Mouse (Mus musculus) heart, adult 8-10 months (tissue): ENCODE results near the gene Zfp385b. TPM values are rescaled to one million over a fixed set of nuclear protein-coding genes. Genes with fewer than 3 reads are reported as not detected.

ENCODE experiments used
- DNase-seq: peaks from one replicate; pipeline ENCODE4 v3.0.0; 2022; ENCODE audit warnings: low spot score
- total RNA-seq, 4 experiments: library from RNA; stranded (reverse); gene quantifications; 2 replicates each; pipeline ENCODE4 v1.2.4; 2022

The Zfp385b gene
- total RNA-seq, 4 experiments from 2014 or later, result 8.2 to 13.8 (median 12.1) TPM

DNA sequence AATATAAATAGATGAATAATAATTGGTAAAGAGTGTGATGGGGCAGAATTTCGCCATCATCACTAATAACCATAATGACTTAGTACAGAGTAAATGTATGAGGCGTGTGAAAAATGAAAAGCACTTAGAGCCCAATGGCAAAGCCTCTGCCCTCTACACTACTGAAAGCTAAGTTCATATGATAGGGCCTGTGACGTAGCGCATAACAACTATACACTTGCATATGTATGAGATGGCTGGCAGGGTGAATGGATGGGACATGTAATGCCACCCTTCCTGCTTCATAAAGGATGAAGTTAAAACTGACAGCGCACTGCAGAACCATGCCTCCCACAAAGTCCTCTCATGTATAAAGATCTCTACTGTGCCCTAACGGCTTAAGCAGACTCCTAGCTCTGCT, 226.9 kb downstream of the Zfp385b start:
- DNase-seq, result no peak

DNA sequence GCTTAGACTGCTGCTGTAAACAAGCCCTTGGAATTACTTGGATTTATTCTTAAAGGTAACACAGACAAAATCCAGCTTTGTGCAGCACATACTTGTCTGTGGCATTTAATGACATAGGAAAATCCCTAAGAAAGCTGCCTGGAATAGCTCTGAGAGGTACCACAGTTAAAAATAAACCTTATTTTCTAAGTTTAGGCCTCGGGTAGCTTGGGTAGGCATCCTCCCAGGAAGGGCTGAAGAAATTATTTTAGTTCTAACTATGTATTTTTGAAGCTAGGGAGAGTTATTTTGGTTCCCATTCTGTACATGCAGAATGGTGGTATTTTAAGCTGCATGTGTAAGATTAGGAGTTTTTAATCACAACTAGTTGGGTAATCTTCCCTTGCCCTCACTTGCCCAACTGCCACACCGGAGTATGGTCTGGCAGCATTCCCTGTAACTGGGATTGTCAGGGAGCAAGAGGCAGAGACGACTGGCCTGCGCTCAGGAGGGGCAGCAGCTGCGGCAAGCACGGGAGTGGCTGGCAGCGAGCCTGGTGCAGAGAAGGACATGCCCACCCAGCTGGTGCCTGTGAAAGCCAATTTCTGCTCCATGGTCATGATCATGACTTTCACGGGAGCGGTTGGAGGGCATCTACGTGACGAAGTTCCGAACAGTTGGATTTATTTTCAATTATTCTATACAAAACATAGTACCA, 230.1 kb downstream of the Zfp385b start:
- peak; percentile 7 for DNase-seq

DNA sequence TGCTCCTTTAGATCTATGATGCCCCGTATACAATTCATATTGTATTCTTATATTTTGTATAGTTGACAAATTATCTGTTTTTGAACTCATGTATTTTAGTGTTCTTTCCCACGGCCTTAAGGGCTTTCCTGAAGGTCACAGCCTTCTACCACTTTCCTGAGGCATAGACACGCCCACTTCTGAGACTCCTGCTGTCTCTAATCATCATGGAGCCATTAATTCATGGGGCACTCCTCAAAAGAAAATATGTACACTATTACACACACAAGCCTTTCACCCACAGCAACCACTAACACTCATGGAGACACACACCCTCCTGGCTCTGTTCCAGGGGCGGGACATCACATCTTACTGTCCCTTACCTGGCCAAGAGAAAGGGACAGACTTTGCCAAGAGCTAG, 232.1 kb downstream of the Zfp385b start:
- DNase-seq, result no peak

DNA sequence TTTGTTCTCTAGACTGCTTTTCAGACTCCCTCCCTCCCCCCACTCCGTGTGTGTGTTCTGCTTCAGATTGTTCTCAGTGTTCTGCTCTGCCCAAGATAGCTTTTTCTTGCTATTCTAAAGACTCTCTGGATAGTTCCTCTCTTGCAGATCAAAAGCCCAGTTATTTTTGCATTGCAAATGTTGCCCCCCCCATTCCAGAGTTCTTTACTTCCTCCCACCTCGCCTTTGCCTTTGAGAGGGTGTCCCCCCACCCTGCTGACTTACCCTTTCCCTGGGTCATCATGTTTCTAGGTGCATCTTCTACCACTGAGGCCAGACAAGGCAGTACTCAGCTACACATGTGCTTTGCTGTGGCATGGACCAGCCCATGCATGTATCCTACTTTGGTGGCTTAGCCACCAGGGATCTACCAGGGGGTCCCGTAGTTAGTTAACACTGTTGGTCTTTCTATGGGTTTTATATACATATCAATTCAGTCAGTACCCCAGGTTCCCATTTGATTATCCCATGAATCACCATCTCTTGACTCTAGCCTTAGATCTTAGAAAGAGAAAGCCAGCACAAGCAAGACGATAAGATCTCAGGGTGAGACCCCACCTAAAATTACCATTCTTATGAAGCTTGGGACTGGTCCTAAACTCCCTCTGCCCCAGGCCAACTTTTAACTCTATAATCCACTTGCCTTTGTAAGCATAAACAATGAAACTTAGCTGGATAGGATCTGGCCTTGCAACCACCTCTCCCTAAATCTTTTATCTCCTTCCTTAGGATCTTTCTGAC, 232.7 kb downstream of the Zfp385b start:
- no peak for DNase-seq

DNA sequence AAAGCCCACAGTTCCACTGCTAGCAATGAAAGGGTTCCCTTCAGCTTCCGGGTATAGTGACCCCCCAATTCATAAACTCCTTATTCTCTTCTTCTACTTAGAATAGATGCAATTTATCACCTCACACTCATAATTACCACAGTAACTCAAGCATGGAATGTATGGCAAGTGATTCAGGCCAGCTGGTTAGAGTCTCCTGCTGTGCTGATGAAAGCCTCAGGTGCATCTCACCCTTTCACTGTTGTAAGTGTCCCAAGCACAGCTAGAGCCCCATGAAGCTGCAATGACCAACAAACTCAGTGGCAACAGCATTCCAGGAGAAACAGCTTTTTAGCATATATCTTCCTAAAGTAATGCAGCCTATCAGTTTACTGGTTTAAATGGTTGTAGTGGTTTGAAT, 235.9 kb downstream of the Zfp385b start:
- DNase-seq, result no peak

DNA sequence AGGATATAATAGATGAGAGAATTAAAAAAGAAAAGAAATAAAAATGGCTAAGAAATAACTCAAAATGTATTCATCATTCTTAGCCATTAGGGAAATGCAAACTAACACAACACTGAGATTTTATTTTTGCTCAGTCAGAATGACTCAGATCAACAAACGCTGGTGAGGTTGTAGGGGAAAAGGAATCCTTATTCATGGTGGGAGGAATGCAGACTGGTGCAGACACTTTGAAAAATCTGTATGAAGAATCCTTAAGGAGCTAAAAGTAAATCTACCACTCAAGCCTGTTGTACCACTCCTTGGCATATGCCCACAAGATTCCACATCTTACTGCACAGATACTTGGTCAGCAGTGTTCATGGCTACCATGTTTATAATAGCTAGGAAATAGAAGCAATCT, 242.9 kb downstream of the Zfp385b start:
- DNase-seq, result no peak

DNA sequence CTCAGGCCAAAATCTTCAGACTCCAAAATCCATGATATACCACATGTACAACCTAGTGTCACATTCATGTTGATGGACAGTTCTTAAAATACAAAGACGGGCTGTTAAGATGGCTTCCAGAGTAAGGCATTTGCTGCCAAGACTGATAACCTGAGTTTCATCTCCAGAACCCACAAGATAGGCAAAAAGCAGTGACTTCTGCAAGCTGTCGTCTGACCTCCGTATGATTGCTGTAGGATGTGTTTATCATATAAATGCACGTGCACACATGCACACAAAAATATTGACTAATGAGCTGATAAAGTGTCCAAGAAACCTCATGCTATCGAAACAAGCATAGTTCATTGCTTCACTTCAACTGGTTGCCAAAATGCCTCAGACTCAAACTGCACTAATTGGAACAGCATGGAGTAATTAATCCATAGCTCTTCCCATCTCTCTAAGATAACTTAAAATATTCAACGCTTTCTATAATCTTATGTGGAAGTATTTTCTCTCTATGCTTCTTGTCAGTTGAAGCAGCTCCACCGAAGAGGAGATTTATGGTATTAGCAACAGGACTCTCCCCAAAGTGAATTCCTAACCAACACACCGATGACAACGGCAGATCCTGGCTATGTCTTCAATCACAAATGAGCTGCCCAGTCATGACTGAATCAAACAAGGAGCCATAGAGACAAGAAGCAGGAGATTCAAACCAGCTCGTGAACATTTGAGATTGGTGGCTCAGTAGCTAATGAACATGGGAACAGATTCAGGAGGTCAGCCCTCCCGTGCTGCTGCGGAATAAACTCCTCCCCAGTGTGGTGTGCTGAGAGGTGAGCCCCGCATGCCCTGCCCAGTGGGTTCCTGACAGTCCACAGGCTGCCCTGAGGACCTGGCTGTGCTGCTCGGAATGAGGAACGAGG, 251.7 kb downstream of the Zfp385b start:
- DNase-seq, result no peak

DNA sequence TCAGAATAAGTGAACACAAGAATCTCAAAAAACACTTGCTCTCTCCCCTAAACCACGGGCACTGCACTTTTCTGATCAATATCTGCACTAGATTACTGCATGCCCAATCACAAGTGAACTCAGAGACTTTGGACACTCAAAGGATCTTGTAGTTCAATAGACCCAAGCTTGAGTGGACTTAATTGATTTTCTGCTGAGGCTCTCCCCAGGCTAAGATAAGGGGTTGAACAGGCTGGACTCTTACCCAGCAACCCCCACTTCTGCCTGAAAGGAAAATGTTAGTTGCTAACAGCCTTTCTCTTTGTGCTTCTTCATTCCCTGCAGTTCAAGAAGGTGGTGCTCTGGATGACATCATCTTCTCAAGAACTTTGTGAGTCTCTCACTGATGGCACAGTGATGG, 255.7 kb downstream of the Zfp385b start:
- DNase-seq, result no peak

DNA sequence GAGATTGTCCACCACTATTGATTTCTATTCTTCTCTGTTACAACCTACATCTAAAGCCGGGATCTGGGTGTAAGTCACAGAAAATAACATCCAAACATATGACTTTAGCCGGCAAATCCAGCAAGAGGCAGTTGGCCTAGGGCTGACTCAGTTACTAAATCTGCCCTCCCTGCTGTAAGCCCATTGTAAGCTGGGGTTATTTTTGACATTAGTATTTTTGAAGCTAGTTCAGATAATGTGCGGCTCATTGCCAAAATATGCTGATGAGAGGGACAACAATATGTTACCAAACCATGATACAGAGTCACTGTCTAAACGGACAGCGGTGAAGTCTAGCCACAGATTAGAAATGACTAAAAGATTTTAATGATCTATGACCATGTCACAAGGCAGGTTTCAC, 257.5 kb downstream of the Zfp385b start:
- peak; percentile 11 for DNase-seq

DNA sequence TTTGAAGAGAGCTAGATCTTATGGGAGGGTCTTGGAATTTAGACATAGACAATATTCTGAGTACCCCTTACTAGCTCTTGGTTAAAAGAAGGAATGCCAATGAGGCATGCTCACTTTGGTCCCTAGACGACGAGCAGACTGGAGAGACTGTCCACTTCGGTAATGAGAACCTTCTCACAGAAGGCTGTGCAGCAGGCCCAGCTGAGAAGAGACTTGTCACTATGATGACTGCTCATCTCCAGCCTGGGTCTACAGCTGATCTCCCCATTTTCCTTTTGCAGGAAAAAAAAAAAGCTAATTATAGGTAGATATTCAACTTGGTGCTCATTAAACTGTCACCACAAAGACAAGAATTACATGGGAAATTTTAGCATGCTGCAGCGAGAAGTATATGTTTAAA, 262.5 kb downstream of the Zfp385b start:
- DNase-seq, result no peak

DNA sequence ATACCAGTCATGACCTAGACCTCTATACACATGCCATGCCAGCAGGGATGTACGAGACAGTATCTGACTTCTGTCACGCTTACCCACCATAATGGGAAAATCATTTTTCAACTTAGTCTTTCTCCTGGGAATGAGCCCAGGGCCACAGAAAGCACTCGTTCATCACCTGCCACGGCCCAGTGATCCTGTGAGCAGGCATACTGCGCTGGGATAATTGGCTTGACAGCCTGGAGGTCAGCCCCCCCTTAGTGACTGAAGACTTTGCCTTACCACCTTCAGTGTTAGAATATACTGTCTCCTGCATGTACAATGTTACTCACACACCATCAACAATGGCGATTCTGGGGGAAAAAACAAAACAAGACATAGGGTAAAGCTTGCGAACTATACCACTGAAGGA, 263.5 kb downstream of the Zfp385b start:
- no peak for DNase-seq

DNA sequence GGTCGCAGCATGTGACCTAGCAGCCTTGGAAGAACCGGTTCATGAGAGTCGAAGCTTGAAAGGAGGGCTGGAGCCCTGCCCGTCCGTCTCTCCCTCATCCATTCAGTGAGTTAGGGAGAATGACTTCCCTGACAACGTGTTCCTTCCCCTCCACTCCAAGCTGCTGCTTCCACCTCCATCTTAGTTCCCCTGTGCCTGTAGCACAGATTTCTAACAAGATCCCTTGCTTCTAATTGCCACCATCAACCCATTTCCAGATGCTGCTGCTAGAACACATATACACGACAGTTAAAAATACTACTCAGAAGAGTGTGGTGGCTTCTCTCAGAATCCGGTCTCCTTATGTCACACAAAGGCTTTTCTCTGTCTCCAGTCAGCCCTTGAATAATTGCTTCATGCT, 266.8 kb downstream of the Zfp385b start:
- DNase-seq, result no peak

DNA sequence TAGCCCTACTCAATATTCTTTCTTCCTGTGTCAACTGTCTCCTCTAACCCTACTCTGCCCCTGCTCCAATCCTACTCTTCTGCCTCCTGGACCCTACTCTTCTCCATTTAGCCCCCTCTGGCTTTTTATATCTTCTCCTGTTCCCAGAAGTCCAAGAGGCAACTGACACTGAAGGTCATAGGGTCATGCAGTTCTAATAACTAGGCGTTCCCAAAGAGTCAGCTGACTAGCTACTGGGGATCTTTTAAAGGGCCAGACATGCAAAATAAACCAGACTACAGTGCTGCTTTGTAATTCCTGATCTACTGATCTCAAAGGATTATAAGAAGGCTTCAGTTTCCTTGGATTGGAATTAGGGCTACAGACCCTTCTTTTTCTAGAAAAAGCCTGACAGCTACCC, 276.1 kb downstream of the Zfp385b start:
- DNase-seq, result no peak

DNA sequence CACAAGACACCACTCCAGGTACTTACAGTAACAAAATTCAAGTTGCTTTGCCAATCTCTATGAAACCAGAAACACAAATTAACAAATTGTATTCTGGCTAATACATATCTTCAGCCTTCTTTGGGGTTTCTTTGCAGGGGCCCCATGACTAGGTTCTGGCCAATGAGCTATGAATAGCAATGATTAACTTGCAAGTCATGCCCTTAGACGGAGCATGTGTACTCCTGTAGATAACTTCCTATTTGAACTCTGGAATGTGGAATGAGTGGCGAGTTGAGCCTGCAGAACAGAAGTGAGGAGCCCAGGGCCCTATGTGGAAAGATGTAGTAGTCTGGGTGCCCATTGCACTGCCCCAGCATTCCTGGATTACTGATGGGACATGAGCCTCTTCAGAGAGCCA, 276.8 kb downstream of the Zfp385b start:
- no peak for DNase-seq

DNA sequence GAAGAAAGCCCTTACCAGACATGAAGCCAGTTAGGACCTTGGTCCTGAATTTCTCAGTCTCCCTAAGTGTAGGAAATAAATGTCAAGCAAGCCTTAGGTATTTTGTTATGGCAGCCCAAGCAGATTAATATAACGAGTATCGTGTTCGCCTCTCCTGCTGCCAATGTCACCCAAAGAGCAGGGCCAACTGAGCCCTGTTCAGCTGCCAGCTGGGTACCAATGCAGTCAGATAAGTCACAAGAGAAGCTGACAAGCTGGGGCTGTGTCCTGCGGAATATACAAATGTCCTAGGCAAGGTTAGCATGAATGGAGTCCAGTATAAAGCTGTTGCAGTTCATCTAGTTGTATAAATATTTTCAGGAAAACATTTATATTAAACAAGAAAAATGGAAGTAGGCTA, 277.8 kb downstream of the Zfp385b start:
- DNase-seq, result peak; percentile 34

DNA sequence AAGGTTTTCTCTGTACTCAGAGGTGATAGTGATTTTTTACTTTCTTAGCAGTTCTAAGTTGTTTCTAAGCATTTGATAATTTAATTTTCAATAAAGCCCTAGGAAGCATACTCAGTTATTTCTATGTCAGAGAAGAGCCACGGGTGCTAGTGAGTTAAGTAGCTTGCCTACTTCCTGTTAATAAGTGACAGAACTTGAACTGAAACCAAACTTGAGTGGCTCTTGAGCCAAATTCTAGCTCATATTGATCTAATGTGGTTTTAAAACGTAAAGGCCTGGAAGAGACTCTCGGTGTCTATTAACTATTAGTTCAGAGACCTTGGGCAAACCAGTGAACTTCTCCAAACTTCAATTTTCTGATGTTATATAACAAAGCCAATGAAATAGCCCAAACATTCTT, 278.6 kb downstream of the Zfp385b start:
- no peak for DNase-seq

DNA sequence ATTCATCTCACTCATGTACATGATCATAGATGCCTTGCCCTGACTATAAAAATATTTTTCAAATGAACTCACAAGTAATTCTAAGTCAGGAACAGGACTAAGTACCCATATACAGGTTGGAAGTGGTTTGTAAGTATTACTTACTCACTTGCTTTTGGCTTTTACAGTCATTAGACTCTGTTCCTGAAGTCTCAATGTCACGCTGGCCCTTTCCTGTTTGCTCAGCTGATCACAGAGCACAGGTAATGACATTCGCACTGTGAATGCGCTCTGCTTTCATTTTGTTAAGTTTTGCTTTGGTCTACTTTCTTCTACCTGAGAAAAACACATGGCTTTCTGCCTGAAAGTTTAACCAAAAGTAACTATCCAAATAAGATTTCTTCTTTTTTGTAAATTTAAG, 282.9 kb downstream of the Zfp385b start:
- no peak for DNase-seq

DNA sequence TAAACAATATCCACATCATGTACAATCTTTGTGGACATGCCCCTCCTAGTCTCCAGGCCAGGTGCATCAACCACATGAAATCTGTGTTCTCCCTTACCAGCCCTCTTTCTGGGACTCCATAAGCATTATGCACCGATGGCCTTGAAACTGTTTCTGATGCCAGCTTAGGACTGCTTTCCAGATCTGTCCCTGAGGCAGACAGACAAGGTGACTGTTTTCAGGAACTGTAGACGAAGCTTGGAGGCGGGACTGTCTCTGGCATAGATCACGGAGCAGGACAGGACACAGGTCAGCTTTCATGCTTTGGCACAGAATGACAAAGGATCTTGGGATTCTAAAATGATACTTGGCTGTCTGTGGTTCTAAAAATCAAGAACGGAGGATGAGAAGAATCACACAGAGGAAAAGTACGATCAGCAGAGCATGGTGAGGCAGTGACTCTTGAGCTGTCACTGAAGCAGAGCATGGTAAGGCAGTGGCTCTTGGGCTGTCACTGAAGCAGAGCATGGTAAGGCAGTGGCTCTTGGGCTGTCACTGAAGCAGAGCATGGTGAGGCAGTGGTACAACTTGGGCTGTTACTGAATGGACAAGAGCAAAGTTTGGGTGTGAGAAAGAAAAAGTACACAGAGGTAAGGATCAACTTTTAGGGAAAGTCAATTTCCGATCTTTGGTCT, 291.2 kb downstream of the Zfp385b start:
- no peak for DNase-seq

DNA sequence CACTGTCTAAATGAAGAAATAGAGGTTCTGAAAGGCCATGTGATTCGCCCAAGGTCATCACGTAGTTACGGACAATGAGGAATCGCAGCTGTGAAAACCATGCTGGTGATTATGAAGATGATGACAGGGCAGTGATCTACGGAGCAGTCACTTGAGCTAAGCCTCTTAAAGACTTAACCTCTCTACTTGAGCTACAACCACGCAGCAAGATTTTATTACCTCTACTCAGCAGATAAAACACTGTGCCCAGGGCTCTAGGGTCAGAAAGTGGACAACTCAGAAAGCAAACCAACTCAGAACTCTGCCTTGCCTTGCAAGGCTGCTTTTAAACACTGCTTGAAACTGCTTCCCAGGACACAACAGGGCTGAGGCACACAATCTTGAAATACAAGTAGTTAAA, 291.8 kb downstream of the Zfp385b start:
- no peak for DNase-seq

DNA sequence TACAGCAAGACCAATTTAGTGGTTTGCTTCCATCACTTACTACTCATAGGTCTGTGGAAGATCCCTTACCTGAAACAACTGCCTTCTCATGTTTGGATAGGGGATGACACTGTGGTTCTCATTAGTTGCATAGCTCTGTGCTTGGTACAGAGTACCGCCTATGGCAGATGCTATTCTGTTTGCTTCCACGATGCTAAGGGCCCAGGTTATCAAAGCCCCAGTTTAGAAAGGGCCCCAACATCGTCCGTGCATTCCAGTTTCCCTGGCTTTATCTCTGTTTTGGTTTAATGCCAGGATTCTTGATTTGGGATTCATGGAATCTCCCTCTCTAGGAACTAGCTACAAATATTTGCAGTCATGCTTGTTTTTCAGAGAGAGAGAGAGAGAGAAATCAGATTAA, 292.6 kb downstream of the Zfp385b start:
- no peak for DNase-seq

DNA sequence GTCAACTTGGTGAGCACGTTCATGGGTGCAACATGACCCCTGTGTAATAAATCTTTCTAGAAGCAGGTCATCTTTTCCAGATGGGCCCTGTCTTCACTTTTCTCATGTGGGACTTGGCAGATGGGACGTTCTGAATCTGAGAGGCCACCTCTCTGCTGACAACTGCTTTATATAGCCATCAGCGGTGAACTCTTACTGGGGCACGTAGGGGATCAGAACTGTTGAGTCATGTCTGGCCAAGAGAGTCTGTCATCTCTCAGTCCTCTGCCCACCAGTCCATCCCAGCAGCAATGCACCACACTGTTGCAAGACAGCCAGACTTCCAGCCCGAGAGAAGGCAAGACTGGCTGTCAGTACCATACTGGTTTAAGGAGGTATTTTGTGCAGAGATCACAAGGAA, 293.1 kb downstream of the Zfp385b start:
- no peak for DNase-seq

DNA sequence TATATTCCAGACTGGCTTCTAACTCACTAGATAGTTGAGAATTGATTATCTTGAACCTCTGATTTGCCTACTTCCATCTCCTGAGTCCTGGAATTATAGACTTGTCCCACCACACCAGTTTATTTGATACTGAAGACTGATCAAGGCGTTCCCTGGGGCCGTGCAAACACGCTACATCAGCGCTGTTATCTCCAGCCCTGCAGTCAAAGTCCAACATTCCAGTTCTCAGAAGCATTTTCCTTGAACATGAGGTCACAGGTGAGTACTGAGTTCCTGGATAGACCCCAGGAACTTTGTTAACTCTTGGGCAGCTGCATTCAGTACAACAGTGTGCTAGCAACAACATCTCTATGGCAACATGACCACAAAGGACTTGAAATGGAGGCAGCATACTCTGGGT, 297.2 kb downstream of the Zfp385b start:
- DNase-seq, result no peak
